Mouse (Mus musculus) heart, postnatal 0 days (tissue): ENCODE results near the gene Med17.

Source experiments
- CTCF ChIP-seq: IDR thresholded peaks from 2 replicates; pipeline ENCODE4 v1.5.1; 2016; ENCODE audit warnings: antibody characterized with exemption, control low read depth, low read depth
- EP300 ChIP-seq: IDR thresholded peaks from 2 replicates; pipeline ENCODE4 v1.6.1; 2016; ENCODE audit warnings: antibody characterized with exemption, low read depth

- TF ChIP-seq CTCF, result no peak
- no peak for TF ChIP-seq EP300
Measured at GRCm38 (mm10) chr9:15276855-15277254, 2.9 kb downstream of the Med17 start.
